Mouse (Mus musculus) CD8-positive naive resting alpha-beta T cell, adult 2 months (primary cell): ENCODE results near the gene Ppp1r14b.
"Not testable (repeated sequence)": the region's sequence is repeated elsewhere in the genome, so short reads cannot be mapped to it uniquely, and the experiment has no call there.

Source experiments
- DNase-seq, 2 experiments: peaks; one replicate each; pipeline ENCODE4 v3.0.0; 2022; ENCODE audit warnings: low read depth in 2 of 2, low spot score in 2 of 2

Ppp1r14b gene

DNA sequence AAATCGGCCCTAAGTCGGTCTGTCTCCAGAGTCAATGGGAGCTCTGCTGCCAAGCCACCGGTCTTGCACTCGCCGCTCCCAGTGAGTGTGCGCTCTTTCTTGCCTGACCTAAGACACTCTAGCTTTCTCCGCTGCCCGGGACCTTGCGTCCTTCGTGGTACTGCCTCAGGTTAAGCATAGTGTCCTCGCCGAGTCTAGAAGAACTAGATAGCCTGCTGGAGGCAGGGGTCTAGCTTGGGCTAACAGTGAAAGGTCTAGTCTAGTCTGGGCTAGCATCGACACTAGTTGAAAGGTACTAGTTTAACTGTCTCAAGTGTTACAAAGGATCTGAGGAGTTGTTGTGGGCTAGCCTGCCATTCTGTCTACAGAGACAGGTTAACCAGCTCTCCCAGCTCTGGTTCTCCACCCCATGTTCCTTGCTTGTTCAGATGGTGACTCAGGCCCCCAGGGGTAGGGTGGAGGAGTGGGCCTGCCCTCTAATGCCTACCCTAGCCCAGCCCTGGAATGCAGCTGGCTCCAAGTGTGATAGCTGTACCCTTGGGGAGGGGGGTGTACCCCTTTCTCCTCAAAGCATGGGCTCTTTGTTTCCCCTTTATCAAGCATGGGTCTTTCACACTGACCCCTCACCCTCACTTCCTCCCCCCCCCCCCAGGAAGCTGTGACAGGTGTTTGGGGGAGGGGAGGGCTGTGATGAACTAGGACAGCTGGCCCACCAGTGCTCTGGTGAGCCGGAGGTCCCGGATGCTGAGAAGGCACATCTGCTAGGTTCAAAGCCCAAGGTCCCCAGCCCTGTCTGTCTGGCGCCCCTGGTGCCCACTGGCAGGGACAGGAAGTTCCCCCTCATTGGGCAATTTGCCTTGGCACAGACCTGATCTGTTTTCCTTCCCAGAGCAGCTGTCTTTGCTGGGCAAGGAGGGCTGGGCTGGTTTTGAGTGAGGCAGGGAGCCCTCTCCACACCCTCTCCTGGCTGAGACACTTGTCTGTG lies 1.1 kb downstream of the Ppp1r14b start, which contains the start of gene Plcb3:
Gene Plcb3 (minus strand): TSS at position 934 of the 985 bp plus-strand sequence.
- DNase-seq = peak; percentile 54 to 55

GRCm38 (mm10) chr19:6977759-6978638 lies 3.2 kb downstream of the Ppp1r14b start:
- no peak for DNase-seq

DNA sequence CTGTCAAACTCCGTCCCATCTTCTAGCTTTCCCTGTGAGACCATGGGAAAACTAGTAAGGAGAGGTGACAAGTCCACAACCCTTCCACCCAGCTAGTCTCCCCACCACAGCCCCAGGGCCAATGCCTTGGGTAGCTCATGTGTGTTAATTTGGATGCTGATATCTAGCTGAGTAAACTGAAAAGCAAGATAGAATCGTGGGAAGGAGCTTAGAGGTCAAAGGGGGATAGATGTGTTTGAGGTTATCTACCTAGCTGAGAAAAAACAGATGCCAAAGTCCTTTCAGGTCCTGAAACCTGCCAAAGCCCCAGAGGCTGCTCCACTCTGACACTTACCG lies 3.8 kb downstream of the Ppp1r14b start:
- no peak for DNase-seq

GRCm38 (mm10) chr19:6979001-6979479 lies 4.3 kb downstream of the Ppp1r14b start:
- no peak for DNase-seq

DNA sequence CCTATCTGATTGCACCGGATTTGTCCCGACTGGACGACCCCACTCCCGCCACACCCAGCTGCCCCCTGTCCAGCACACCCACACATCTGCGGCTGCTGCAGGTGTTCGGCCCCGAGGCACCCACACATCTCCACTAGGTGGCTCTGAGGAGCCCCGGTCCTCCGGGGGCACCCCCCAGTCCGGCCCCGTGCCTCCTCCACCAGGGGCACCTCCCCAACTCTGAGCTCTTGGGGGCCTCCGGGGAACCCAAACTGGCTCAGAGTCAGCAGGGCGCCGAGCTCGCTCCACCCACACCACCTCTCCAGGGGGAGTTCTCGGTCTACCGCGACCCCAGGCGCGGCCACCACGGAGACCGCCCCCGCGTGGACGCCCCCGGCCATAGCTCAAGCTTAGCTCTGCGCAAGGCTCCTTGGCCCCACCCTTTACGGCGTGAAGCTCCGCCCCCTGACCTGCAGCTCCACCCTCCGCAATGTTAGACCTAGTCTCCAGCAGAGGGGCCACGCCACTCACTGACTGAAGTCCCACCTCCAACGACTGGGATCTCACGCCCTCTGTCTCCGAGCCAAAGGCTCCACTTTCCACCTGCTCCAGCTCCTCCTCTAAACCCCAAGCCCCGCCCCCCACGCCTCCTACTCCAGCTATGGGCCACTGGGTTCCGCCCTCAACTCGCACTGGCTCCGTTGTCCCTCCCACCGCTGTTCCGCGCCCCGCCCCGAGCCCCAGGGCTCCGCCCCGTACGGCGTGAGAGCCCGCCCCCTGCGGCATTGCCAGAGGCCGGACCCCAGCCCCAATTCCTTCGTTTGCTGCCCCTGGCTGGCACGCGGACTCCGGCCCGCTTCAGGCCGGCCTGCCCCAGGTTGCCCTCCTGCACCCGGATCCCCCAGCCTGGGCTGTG lies 5.0 kb downstream of the Ppp1r14b start:
- peak; percentile 99 to 100 for DNase-seq

DNA sequence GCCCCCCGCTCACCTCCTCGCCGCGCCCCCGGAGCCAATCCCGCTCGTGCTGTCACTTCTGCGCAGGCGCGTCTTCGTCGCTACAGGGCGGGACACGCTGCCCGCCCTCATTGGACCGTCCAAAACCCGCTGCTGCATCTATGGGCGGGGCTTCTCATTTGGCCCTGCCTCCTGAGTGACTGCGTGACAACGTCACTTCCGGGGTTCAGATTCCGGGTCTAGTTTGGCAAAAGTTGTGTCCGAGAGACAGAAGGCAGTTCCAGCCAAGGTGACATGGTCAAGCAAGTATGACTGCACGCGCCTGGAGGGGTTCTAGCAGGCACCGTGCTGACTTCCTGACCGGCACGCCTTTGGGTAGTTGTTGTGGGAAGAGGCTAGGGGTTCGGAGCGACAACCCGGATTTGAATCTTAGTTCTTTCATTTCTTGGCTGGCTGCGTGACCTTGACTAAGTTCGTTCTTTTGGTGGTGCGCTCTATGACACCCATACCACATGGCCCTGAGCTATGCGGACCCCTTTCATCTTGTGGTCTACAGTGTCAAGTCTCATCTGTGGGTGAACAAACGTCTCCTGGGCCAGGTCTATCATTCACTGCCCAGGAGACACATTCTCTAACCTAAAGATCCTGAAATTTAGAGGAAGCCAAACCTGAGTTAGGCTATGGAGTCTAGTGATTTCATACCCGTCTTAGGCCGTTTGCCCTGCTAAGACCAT lies 5.8 kb downstream of the Ppp1r14b start, which contains the start of gene Fkbp2:
Gene Fkbp2 (minus strand): TSS at position 121 of the 713 bp plus-strand sequence.
- DNase-seq = peak; percentile 98

DNA sequence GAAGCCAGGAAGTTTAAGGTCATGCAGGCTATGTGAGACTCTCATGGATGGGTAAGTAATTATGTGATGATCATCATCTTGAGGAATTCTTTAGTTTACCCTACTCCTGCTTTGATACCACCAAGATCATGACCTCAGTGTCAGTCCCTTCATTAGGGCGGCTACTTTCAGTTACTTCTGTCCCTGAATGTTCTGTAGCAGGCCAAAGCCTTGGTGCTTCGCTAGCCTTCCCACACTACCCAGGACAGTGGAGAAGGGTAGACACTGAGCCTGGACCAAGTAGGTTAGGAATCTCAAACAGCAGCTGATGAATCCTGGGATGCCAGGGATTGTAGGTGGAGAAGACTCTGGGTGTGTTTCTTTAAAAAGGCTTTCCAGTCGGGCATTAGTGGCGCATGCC lies 6.7 kb downstream of the Ppp1r14b start:
- DNase-seq = no peak

DNA sequence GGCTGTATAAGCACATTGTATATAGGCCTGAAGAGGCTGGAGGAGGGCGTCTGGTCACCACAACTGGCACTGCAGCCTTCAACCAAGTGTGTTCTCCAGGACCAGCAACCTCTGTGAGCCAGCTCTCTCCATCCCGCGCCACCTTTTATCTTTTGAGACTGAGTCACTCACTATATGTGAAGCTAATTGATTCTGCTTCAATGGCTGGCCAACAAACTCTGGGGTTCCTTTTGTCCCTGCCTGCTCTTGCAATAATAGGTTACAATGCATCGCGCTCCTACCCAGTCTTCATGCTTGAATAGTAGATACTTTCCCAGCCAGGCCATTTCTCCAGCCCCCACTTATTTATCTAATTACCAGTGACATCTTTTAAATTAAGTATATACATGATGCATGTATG lies 8.9 kb downstream of the Ppp1r14b start:
- DNase-seq = no peak

- DNase-seq = no peak
These were observed 10.5 kb downstream of the Ppp1r14b start for GRCm38 (mm10) chr19:6985300-6985699.

GRCm38 (mm10) chr19:6985951-6986708 lies 11.4 kb downstream of the Ppp1r14b start:
- no peak for DNase-seq

DNA sequence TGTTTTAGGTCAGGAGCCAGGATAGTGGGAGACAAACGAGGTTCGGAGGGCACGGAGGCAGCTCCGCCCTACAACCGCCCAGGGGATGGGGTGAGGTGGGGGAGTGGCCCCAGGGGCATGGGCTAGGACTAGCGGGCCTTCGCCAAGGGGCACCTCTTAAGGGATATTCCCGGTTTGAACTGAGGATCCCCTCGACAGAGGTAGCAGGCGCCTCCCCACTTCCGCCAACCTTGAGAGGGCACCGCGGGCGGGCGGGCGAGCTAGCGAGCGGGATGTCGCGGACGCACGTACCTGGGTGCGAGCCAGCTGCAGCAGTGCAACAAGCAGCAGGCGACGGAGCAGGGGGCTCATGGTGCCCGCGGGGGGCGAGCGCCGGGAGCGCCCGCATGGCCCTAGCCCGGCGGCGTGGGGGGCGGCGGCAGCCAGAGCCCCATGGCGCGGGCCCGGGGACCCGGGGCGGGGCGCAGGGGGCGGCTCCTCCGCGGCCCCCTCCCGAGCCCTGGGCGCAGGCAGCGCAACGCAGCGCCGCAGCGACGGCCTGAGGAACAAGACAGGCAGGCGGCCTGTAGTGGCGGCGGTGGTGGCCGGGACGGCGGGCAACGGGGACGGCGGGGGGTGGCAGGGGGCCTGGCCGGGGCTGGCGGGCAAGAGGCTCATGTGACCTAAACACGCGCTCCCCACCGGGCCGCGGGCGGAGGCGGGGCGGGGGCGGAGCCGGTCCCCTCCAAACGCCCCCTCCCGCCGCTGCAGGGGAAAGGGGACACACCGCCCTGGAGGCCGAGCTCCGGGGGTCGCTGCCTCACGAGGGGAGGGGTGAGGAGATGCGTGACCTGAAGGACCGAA lies 12.5 kb downstream of the Ppp1r14b start, which contains the start of gene Vegfb:
Gene Vegfb (minus strand): TSS at position 591 of the 843 bp plus-strand sequence.
- peak in 1 of 2 experiments; percentile 44 for DNase-seq

DNA sequence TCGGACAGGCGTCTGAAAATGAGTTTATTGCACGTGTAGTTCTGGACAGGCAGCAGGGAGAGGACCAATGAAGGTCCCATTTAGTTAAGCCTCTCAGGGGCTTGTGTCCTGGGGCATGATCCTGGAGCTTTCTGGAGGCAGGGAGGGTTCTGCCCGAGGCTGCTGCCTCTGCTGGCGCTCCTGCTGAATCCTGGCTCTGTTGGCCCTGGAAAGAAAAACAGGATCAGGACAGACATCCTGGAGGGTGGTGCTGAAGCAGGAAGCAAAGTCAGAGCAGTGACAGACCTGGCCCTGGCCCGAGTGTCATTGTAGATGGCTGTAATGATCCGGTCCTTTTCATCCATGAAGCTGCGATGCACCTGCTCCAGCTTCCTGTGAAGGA lies 13.1 kb downstream of the Ppp1r14b start:
- DNase-seq = no peak

GRCm38 (mm10) chr19:6989251-6989650 lies 14.5 kb downstream of the Ppp1r14b start:
- no peak for DNase-seq

GRCm38 (mm10) chr19:6990712-6991111 lies 15.9 kb downstream of the Ppp1r14b start:
- DNase-seq = no peak

DNA sequence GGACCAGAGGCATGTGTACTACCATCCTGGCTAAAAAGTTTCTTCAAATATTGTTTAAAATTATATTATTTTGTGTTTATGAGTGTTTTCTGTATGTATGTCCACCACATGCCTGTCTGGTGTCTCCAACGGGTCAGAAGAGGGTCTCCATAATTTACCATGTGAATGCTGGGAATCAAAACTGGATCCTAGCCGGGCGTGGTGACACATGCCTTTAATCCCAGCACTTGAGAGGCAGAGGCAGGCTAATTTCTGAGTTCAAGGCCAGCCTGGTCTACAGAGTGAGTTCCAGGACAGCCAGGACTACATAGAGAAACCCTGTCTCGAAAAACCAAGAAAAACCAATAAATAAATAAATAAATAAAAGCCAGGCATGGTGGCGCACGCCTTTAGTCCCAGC lies 16.4 kb downstream of the Ppp1r14b start:
- not testable (repeated sequence) for DNase-seq

- peak; percentile 91 to 94 for DNase-seq
These were observed 17.5 kb downstream of the Ppp1r14b start, which contains the start of gene Dnajc4 for GRCm38 (mm10) chr19:6992011-6992858. Dnajc4 (minus strand) TSS chr19:6992572.
